Mouse (Mus musculus): ENCODE data around the gene AI597479.
"Not testable (repeated sequence)": the region's sequence is repeated elsewhere in the genome, so short reads cannot be mapped to it uniquely, and the experiment has no call there.

The AI597479 gene

DNA sequence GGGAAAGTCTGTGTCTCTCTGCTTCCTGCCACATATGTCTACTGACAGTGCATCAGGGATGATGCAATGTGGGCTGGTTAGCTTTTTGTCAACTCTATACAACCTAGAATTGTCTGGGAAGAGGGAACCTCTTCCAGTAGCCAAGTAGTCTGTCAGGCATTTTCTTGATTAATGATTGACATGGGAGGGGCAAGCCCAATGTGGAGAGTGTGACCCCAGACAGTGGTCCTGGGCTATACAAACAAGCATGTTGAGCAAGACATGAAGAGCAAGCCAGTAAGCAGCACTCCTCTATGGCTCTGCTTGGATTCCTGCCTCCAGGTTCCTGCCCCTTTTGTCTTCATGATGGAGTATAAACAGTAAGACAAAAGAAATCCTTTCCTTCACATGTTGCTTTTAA lies 28.7 kb downstream of the AI597479 start:
- DNase-seq: no peak

DNA sequence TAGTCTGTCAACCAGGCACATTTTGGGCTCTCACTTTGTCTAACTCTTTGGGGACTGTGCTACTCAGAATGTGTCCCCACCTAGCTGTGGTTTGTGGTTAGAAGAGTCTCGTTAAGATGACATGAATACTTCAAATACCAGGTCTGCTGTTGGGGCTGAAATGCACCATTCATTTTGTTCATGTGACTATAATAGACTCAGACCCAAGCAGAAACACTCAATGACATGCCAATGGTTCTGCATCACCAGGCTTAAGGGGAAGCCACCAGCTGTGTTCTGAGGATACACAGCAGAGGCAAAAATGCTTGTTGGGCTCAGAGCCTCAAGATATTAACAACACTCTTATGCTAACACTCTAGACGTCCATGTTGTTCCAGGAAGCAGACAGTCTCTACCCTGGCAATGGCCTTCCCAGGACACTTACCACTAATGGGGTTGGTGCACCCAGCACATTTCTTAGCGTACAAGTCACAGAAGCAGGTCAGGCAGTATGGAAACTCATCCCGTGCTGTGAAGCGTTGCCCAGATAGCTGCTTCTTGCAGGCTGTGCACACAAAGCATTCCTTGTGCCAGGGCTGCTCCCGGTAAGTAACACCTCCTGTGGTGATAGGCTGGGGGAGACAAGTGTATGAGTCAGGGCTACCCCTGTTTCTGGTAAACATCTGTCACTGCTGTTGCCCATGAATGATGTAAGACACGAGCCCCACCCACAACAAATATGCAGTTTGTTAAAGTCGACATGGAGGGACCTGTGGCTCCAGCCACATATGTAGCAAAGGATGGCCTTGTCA lies 29.5 kb downstream of the AI597479 start:
- DNase-seq: no peak

DNA sequence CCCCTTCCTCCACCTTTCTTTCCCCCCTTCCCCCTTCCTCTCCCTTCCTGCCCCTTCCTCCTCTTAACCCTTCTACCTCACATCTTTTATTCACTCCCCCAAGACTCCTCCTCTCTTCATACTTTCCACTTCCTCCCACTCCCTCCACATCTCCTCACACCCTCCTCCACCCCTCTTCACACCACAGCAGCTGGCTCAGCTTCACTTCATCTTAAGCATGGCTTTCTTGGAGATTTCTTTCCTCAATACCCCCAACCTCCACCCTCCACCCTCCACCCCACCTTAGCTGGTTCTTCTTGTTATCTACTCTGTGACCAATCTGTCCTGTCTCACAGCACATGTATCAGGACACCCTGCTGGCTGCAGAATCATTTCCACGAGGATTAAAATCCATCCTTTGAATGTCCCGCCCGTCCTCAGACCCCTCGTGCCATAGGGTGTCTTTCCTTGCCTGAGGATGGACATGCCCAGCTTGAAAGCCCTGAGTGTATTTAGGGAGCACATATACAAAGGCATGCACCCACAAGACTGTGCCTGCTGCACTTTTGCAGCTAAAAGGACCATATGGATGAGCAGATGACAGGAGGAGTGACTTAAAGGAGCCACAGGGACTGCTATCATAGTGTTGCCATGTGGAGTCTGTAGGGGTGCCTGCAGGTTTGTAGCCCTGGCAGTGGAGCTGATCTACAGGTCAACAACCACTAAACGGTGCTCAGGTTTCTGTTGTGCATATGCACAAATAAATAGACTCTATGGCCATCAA lies 31.9 kb downstream of the AI597479 start:
- no peak for DNase-seq

DNA sequence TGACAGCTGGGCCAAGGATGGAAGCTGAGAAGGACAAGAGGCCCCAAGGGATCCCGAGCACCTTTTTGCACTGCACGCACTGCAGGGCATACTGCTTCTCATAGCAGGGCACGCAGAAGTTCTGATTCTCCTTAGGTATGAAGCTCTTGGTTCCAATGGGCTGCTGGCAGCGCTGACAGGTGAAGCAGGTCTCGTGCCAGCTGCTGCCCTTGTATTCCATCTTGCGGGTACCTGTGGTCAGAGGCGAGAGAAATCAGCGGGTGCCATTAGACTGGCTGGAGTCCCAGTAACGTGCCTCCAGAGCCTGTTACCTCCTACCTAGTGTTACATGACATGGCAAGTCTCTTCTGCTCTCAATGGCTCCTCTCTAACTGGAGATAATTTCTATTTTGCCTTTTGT lies 33.1 kb downstream of the AI597479 start:
- no peak for DNase-seq

DNA sequence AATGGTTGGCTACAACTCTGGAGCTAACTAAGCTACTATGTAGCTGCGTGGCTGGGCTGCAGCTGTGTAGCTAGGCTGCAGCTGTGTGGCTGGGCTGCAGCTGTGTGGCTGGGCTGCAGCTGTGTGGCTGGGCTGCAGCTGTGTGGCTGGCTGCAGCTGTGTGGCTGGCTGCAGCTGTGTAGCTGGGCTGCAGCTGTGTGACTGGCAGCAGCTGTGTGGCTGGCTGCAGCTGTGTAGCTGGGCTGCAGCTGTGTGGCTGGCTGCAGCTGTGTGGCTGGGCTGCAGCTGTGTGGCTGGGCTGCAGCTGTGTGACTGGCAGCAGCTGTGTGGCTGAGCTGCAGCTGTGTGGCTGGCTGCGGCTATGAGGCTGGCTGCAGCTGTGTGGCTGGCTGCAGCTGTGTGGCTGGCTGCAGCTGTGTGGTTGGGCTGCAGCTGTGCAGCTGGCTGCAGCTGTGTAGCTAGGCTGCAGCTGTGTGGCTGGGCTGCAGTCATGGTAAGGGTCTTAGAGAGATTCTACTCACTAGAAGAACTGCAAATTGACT lies 38.0 kb downstream of the AI597479 start:
- not testable (repeated sequence) for DNase-seq

DNA sequence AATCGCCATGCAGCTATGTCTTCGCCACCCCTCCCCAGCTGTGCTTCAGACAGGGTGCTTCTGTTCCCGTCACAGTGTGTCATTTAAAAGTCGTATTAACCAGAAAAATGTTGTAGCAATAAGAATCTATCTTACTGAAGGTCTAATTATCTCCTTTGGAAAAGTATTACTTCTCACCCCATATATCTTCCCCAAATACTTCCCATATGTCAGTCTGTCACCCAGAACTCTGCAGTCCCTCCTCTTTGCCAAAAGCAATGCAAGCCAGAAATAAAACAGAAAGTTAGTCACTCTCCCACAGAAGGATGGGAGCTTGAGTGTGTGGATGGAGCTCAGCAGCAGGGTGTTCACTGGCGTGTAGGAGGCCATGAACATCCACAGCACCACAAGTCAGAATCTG lies 38.8 kb downstream of the AI597479 start:
- DNase-seq: no peak

DNA sequence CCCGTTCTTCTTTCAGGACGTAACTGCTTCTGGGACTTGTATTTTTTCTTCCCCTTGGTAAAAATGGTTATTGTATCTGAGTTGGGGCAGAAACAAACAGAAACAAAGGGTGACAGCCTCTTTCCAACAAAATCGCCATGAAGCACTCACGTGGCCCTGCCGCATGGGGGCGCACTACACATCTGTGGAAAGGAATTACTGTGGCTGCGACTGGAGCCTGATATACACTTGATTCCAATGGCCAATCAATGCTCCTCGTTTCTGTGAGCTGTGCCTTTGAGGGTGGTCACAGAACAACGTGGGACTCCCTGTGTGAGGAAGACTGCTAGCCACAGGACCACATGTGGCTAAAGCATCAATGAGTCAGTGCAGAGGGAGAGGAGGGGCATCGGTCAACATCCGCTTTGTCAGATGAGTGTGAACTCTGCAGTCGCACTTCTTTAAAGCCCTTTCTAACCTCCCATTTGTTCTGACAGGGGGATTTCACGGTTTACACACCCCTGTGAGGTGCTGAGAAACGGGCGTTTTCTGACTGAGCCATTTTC lies 39.8 kb downstream of the AI597479 start:
- DNase-seq: no peak

DNA sequence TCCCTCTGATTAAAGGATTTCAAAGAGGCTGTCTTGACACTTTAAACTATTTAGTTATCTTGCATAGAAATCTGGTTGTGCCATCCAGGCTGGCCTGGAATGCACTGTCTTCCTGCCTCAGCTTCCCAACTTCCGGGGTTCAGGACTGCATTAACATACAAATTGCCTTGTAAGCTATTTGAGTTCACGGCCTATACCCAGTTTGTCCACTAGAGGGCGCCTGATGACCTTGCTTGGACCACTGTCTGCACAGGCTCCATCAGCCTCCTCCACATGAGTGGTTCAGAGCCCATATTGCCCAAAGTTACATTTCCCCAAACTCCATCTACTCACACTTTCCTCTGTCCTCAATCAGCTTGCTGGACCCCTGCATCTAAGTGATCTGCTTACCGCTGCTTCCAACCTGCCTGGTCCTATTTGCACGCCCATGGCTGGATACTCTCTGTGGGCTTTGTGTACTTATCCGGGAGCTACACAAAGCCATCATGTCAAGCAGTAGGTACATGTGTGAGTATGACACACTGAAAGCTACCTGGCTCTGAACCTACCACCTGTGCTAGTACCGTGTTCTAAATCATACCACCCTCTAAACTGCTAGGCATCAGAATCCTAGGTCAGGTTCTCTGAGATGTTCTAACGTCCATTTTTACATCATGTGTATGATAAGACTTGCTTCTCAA lies 41.2 kb downstream of the AI597479 start:
- DNase-seq: peak; percentile 43 to 68

DNA sequence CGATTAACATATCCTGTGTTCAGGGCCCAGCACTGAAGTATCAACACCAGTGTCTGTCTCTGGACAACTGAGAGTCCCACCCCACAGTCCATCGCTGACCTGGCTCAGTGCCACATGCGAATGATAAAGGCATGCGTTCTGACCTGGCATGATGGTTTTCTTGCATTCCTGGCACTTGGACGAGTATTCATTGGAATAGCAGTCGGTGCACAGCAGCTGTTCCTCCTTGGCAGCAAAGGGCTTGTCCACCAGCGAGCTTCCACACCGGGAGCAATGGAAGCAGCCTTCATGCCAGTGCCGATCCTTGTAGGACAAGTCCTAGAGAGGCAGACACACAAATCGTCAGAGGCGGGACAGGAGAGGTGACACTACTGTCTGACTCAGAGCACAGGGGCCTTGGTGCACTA lies 43.0 kb downstream of the AI597479 start:
- DNase-seq: no peak

DNA sequence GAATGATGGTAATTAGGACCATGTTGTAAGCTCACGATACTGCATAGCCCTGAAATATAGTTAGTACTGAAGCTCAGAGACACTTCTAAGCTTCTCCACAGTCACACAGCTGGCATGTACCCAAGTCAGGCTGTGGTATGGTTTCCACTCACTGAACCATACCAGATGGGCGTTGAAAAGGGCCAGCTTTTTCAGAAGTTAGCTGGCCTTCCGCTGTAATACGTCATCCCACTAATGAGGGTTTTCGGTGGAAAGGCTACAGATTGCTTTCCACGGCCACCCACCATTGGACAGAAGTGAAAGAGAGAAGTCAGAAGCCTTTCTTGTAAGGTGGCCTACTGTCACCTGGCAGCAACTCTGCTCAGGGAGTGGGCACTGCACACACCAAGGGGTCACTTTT lies 44.3 kb downstream of the AI597479 start:
- no peak for DNase-seq

DNA sequence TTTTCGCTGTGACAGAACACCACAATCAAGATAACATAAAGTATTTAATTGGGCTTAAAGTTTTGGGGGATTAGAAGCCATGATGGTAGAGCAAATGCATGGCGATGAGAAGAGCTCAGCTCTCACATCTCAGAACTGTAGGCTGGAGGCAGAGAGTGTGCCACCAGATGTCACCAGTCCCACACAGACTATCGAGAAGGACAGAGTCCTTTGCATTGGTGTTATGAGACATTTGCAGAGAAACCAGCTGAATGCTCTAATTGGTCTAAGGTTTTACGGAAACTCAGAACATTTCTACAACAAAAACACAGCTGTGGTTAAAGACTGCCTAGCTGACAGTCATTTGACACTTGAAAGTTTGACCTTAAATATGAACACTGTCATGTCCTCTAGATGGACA lies 44.8 kb downstream of the AI597479 start:
- no peak for DNase-seq

DNA sequence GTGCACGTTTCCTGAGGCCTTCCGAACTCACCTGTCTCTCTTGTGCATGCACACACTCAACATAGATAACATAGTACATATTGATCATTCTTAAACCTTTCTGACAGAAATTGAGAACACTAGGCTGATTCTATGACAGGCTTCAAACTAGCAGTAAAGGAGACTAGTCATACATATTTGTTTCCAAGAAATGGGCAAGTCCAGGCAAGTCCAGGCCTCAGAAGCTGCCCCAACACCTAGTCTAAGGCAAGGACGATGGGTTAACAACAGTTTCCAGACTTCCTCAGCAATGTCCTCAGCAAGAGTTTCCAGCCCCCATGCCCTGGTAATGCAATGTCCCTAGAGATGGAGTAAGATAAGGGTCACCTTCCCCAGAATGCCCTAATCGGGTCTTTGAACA lies 45.3 kb downstream of the AI597479 start:
- no peak for DNase-seq

DNA sequence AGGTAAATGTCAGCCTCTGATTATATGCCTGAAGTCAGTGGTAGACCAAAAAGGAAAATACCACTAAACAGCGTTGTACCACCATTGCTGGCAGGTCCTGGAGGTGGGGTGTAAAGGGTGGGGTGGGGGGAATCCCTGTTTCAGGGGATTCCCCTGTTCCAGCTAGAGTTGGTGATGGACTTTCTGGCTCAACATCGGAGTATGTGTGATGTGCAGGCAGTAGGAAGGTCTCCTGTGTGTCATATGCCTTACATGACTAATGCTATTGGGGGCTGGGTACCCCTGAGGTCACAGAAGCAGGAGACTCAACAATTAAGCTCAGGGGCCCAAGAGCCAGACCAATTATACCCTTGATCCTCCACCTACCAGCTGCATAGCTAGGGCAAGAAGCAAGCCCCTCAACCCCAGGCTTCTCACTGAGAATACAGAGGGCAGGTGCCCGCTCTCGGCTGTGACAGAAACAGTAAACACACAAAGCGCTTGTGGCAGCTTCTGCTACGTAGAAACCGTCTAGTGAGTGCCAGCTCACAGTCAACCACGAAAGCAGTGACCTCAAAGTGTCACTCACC lies 45.9 kb downstream of the AI597479 start:
- no peak for DNase-seq

DNA sequence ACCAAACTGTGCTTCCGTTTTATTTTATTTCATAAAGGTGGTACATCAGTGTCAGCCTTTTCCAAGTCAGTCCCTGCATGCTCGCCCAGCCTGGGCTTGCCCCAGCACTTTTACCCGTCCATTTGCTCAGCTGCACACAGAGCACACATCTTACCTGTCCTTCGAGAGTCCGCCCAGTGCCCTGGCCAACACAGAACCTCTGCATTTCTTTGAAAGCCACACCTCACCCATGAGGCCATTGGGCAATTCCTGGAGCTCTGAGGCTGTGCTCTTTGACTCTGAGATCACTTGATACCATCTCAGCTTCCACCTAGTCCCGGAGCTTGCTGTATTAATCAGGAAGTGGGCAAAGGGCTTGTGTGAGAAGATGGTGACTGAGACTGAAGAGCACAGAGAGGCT lies 46.9 kb downstream of the AI597479 start:
- DNase-seq: no peak

DNA sequence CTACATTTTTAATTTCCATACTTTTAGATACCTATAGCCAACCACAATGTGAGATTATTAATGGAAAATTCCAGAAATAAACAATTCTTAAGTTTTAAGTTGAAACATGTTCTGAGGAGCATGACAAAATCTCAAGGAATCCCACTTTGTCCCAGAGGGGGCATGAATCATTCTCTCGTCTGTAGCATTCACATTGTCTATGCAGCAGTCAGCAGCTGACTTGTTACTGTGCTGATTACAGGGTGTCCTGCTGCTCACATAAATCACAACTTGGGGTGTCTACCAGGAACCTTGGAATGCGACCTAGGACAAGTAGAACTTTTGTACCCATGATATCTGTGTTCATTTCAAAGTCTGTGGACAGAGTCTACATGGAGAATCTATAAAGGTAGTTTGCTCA lies 49.0 kb downstream of the AI597479 start:
- DNase-seq: no peak

DNA sequence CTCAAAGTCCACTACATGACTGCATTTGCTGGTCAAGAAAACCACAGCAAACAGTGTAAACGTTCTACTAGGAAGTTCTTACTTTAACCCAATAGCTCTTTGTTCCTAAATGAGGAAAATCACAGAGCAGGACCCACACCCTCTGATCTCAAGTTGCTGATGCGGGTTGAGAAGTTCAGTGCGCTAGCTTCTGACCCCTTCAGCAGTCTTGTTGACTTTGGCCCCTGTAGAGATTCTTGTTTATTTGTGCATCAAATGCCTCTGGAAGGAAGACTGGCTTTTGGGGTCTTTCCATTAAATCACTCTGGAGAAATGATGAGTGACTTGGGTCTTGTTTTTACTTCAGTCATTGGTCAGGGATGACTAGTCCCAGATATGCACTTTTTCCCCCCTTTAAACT lies 51.7 kb downstream of the AI597479 start:
- no peak for DNase-seq

DNA sequence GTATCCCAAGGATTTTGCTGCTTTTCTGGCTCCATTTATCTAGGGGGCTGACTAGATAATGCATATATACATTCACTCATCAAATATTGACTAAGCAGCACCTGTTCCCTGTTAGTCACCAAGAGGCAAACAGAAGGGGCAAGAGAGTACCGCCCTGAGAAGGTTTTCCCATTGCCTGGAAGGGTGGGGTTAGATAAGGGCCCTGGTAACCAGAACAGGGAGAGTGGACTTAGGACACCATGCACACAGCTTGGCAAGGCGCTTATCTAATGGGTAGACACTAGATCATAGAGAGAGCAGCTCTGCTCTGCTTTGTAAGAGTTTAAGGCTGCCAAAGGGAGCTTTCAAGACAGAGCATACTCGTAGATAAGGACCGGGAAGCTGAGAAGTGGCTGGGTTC lies 54.1 kb downstream of the AI597479 start:
- DNase-seq: no peak

DNA sequence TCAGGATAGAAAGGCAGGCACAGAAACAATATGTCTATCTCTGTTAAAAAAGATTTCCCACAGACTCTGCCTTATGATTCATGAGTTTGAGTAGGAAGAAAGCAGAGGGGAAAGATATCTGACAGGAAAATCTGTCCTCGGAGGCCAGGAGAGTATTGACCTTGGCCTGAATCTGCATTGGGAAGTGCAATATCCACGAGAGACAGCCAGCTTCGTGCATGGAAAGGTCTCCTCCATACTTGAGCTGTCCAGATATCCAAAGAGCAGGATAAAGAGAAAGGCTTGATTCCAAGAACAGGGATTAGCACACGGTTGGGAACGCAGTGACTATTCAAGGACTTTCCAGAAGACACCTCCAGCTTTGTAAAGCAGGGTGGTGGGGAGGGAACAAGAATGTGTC lies 55.0 kb downstream of the AI597479 start:
- no peak for DNase-seq

DNA sequence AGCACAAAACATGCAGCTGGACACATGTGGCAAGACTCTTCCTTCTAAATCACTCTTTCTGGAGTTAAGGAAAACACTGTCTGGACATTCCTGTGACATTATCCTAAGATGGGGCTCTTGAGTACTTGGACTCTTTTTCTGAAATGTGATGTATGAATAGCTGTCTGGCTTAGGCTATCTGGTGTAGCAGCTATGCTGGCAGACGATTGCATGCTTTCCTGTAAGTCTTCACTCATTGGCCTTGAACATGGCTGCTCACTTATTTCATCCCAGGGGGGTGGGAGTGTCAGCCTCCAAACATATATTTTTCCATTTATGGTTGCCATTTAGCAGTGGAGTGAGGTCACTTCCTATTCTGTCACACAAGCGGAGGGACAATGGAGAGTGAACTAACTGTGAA lies 56.0 kb downstream of the AI597479 start:
- no peak for DNase-seq

DNA sequence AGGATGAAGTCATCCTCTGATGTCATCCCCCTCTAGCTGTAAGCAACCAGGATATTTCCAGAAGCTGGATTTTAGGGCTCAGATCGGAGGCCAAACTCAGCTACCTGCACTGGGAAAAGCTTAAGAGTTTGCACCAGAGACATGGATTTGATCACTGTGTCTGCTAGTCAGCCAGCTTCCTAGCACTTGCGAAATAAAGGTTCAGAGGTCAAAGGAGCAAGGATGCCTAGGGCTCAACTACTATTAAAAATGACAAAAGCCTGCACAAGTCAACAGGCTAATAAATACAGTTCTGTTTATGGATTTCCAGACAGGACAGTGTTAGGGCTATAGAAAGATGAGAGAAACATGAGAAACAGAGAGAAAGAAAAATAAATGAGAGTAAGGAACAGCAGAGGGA lies 59.4 kb downstream of the AI597479 start:
- DNase-seq: no peak

DNA sequence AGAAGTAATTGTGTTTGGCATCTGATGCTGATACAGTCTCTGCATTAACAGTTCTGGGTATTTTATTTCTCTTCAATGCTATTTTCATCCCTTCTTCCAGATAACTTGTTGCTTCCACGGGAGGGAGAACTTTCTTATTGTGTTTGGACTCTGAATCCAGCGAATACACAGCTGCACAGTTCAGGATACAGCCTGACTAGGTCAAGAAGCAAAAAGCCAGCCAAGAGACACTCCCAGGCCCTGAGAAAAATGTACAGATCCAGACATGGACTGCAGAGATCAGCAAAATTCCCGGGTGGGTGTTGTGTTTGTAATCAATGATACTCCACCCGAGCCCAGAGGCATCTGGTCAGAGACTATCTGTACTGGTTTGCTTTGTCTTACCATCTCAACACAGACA lies 60.9 kb downstream of the AI597479 start:
- no peak for DNase-seq

DNA sequence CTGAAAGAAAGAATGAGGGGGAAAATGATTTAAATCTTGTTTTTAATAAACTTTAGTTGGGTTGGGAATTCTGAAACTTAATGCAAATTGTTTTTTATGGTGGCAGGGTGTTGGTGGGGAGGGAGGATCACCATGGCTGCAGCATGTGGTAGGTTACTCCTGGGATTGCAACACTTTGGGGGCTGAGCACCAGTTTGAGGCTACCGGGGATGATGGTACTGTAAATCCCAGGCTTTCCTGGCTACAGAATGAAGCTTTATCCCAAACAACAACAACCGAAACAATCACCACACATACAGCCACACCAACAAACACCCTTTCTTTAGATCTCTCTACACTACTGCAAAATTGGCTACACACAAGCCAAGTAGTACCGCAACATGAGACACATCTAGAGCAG lies 63.9 kb downstream of the AI597479 start:
- no peak for DNase-seq

DNA sequence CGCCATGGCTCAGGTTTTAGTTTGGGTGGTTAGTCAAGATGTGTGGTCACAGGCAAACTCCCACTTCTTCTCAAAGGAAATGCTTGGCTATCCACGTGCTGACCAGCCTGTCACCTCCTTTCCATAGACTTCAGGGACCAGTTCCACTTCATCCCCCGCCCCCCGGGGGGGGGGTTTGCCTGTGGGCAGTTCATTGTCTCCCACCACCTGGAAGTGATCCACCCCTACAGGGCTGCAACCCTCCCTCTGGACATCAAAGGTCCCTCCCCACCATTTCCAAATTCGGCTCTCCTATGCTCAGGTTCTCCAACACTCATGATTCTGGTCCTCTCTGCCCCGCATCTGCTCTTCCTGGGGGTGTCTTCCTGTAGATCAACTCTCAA lies 64.6 kb downstream of the AI597479 start:
- no peak for DNase-seq
